Mouse (Mus musculus) C2C12 (cell line): ENCODE measurements around the gene Tsga10ip. TPM values are rescaled to one million over a fixed set of nuclear protein-coding genes. Genes with fewer than 3 reads are reported as not detected.

Source experiments
- H3K27me3 ChIP-seq: one replicate; pipeline ENCODE4 v1.6.1; 2011; ENCODE audit not compliant: control insufficient read depth, insufficient read depth, insufficient read length
- H3K36me3 ChIP-seq: one replicate; pipeline ENCODE4 v1.6.1; 2011; ENCODE audit not compliant: control insufficient read depth, insufficient read depth
- H3K4me3 ChIP-seq: one replicate; pipeline ENCODE4 v1.5.1; 2011; ENCODE audit warnings: mild to moderate bottlenecking, control low read depth; ENCODE audit not compliant: poor library complexity, insufficient read depth, severe bottlenecking
- H3K79me2 ChIP-seq: one replicate; pipeline ENCODE4 v1.6.1; 2011; ENCODE audit not compliant: control insufficient read depth, insufficient read depth
- H3K79me3 ChIP-seq: one replicate; pipeline ENCODE4 v1.6.1; 2011; ENCODE audit warnings: low read depth, control low read depth
- H3ac ChIP-seq: one replicate; pipeline ENCODE3; 2011; ENCODE audit warnings: low read depth; ENCODE audit not compliant: control insufficient read depth, insufficient read length
- CEBPB ChIP-seq: IDR thresholded peaks from one replicate; pipeline ENCODE4 v1.6.1; 2011; ENCODE audit warnings: low read depth, mild to moderate bottlenecking, control low read depth, moderate library complexity
- CTCF ChIP-seq: IDR thresholded peaks from one replicate; pipeline ENCODE4 v1.5.1; 2011; ENCODE audit not compliant: control insufficient read depth, insufficient read depth, insufficient read length
- FOSL1 ChIP-seq: IDR thresholded peaks from one replicate; pipeline ENCODE4 v1.8.0; 2011; ENCODE audit warnings: mild to moderate bottlenecking, low read length; ENCODE audit not compliant: poor library complexity, insufficient read depth, severe bottlenecking
- MAX ChIP-seq: IDR thresholded peaks from one replicate; pipeline ENCODE4 v1.6.1; 2011; ENCODE audit warnings: mild to moderate bottlenecking, control low read depth
- MYOD1 ChIP-seq: IDR thresholded peaks from one replicate; pipeline ENCODE4 v1.6.1; 2011; ENCODE audit warnings: low read depth; ENCODE audit not compliant: control insufficient read depth, insufficient read length
- MYOG ChIP-seq: IDR thresholded peaks from one replicate; pipeline ENCODE4 v1.6.1; 2011; ENCODE audit not compliant: control insufficient read depth, insufficient read length; ENCODE audit errors: extremely low read depth
- USF1 ChIP-seq: IDR thresholded peaks from one replicate; pipeline ENCODE4 v1.6.1; 2011; ENCODE audit warnings: low read depth, mild to moderate bottlenecking, control low read depth, moderate library complexity
- polyA plus RNA-seq: library from polyadenylated mRNA; unstranded; fragments of >200 nt; fragmentation: generic; extraction: Trizol; gene quantifications from one replicate; pipeline ENCODE4 v1.2.1, GENCODE M21; 2012; ENCODE audit warnings: missing spikeins

Gene Tsga10ip
- polyA plus RNA-seq, 1 experiment, result 0.02 TPM

- TF ChIP-seq MYOD1 (peak; percentile 89), CTCF (no peak), MYOG (no peak)
- Histone ChIP-seq H3ac (no peak overlapping the region), H3K36me3 (peaks cover 17% of the 10 kb centered on the region), H3K79me3 (peaks cover 28% of the 10 kb centered on the region), H3K79me2 (peaks cover 44% of the 10 kb centered on the region), H3K27me3 (no peaks in the 10 kb centered on the region), H3K4me3 (no peak overlapping the region)
These were observed 43.4 kb upstream of the Tsga10ip start for GRCm38 (mm10) chr19:5445747-5446146.

- Histone ChIP-seq H3K79me3 (peaks cover 20% of the 10 kb centered on the region), H3K36me3 (peaks cover 9% of the 10 kb centered on the region), H3K4me3 (no peak overlapping the region), H3K79me2 (peaks cover 36% of the 10 kb centered on the region), H3ac (peak overlapping the region; percentile 1), H3K27me3 (no peaks in the 10 kb centered on the region)
- no peak for TF ChIP-seq CEBPB
- TF ChIP-seq MYOG, result no peak
- peak; percentile 40 for TF ChIP-seq FOSL1
- TF ChIP-seq CTCF, result no peak
- no peak for TF ChIP-seq USF1
- peak; percentile 63 for TF ChIP-seq MYOD1
- TF ChIP-seq MAX, result peak; percentile 61
These were observed 42.6 kb upstream of the Tsga10ip start for GRCm38 (mm10) chr19:5444954-5445353.

DNA sequence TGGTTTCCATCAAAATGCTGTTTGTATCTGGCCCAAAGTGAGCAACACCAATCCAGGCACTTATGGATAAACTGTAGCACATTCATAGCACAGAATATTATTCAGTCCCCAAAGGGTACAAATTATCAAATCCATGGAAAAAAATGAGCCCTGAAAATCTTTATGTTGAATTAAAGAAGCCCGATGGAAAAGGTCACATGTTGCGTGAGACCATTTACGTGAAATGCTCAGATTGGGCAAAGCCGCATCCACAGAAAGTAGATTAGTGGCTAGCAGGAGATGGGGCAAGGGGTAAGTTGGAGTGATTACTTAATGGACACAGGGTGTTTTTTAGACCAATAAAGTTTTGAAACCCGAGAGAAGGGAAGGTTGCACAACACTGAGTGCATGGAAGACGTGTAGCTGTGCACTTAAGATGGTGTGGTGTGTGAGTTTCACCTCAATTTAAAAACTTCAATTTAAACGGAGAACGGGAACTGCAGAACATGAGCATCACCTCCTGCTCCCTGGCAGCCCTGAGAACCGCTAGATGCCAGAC is 42.1 kb upstream of the Tsga10ip start:
- Histone ChIP-seq H3K4me3 (no peak overlapping the region), H3K79me3 (peaks cover 15% of the 10 kb centered on the region), H3K27me3 (no peaks in the 10 kb centered on the region), H3K79me2 (peaks cover 31% of the 10 kb centered on the region), H3K36me3 (peaks cover 4% of the 10 kb centered on the region), H3ac (peak overlapping the region; percentile 1)
- TF ChIP-seq MAX (peak; percentile 26), CTCF (no peak), MYOD1 (no peak), USF1 (peak; percentile 92), CEBPB (peak; percentile 98)

GRCm38 (mm10) chr19:5433951-5434350 is 31.6 kb upstream of the Tsga10ip start:
- H3K36me3 ChIP-seq, result no peaks in the 10 kb centered on the region
- H3K27me3 ChIP-seq, result no peaks in the 10 kb centered on the region
- no peak overlapping the region for H3K4me3 ChIP-seq
- H3K79me3 ChIP-seq, result no peaks in the 10 kb centered on the region
- peak overlapping the region; percentile 44 for H3ac ChIP-seq
- TF ChIP-seq CEBPB (no peak), MYOG (no peak), FOSL1 (no peak), MAX (no peak), USF1 (no peak)
- H3K79me2 ChIP-seq, result no peaks in the 10 kb centered on the region

DNA sequence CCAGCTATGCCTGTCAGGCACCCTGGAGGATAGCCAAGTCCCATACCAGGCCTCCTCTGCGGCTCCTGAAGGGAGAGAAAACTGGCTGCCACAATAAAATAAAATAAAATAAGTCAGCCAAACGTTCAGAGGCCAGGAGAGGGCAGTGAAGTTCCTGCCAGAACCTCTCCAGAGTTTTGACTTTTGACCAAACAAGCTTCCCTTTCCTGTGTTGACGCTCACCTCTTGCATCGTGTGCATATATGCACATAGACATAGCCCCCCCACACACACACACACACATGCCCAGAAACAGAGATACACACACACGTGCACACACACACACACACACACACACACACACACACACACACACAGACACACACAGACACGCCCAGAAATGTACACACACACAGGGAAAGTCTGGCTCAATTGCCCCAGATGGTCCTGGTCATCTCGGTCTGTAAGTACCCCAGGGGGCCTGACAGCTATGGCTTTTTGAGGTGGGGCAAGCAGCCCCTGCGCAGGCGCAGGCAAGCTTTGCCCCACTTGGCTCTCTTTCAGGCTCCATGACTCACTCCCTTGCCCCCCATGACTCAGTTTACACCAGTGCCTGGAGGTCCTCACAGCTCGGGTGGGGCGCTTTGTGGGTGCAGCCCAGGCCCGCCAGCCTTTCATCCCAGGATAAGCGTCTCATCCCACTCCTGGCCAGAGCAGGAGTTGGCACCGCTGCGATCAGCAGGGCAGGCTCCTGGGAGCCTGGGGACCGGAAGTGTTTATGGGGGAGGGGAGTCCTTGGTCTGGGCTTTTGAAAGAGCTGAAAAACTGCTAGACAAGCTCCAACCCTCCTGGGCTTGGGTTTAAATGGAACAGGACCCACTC is 30.9 kb upstream of the Tsga10ip start:
- TF ChIP-seq USF1 (no peak), FOSL1 (peak; percentile 83), MAX (peak; percentile 24), CEBPB (no peak), MYOG (no peak), MYOD1 (peak; percentile 4), CTCF (no peak)
- peak overlapping the region; percentile 58 for H3ac ChIP-seq
- H3K36me3 ChIP-seq, result no peaks in the 10 kb centered on the region
- H3K27me3 ChIP-seq, result no peaks in the 10 kb centered on the region
- no peak overlapping the region for H3K4me3 ChIP-seq
- no peaks in the 10 kb centered on the region for H3K79me3 ChIP-seq
- peaks cover 7% of the 10 kb centered on the region for H3K79me2 ChIP-seq

- no peak overlapping the region for H3K4me3 ChIP-seq
- H3K27me3 ChIP-seq, result no peaks in the 10 kb centered on the region
- peaks cover 19% of the 10 kb centered on the region for H3K79me2 ChIP-seq
- H3K79me3 ChIP-seq, result peaks cover 6% of the 10 kb centered on the region
- H3K36me3 ChIP-seq, result peaks cover 4% of the 10 kb centered on the region
- peak; percentile 58 for TF ChIP-seq CEBPB
- no peak for TF ChIP-seq CTCF
- TF ChIP-seq MYOD1, result peak; percentile 18
- peak overlapping the region; percentile 4 for H3ac ChIP-seq
These were observed 29.7 kb upstream of the Tsga10ip start for GRCm38 (mm10) chr19:5431911-5432464.
